Mouse (Mus musculus) liver, embryonic 13.5 days (tissue): ENCODE results near the gene Olfr701. TPM values are rescaled to one million over a fixed set of nuclear protein-coding genes. Genes with fewer than 3 reads are reported as not detected.

Source experiments
- ATAC-seq: fragments of 200-750 bp; cut with Nextera tagmentation; 2 replicates; pipeline ENCODE4 v1.8.0; 2017; ENCODE audit warnings: low read depth, mild to moderate bottlenecking, moderate number of reproducible peaks, moderate library complexity
- DNase-seq: peaks from one replicate; pipeline ENCODE4 v3.0.0; 2022
- H3K27ac ChIP-seq: fragments of 300-500 bp; sonication (generic); 2 replicates; pipeline ENCODE4 v1.5.1; 2015; ENCODE audit warnings: moderate library complexity, mild to moderate bottlenecking, inconsistent platforms
- H3K27me3 ChIP-seq: fragments of 300-500 bp; sonication (generic); 2 replicates; pipeline ENCODE4 v1.6.1; 2015; ENCODE audit warnings: mild to moderate bottlenecking, inconsistent platforms
- H3K36me3 ChIP-seq: fragments of 300-500 bp; sonication (generic); 2 replicates; pipeline ENCODE4 v1.6.1; 2015; ENCODE audit warnings: mild to moderate bottlenecking, inconsistent platforms
- H3K4me1 ChIP-seq: fragments of 300-500 bp; sonication (generic); replicated peaks from 2 replicates; pipeline ENCODE4 v1.6.1; 2015; ENCODE audit warnings: inconsistent platforms
- H3K4me2 ChIP-seq: fragments of 300-500 bp; sonication (generic); 2 replicates; pipeline ENCODE4 v1.6.1; 2015; ENCODE audit warnings: inconsistent platforms, mild to moderate bottlenecking, moderate library complexity
- H3K4me3 ChIP-seq: fragments of 300-500 bp; sonication (generic); replicated peaks from 2 replicates; pipeline ENCODE4 v1.5.1; 2015; ENCODE audit warnings: mild to moderate bottlenecking, inconsistent platforms
- H3K9ac ChIP-seq: fragments of 300-500 bp; sonication (generic); 2 replicates; pipeline ENCODE4 v1.6.1; 2015; ENCODE audit warnings: mild to moderate bottlenecking, inconsistent platforms
- H3K9me3 ChIP-seq: fragments of 300-500 bp; sonication (generic); replicated peaks from 2 replicates; pipeline ENCODE4 v1.6.1; 2016; ENCODE audit warnings: inconsistent platforms
- WGBS: fragments of 180-500 bp; shearing (Covaris S2); methylation state at CpG from one replicate; pipeline ENCODE4 v1.1.7; 2015; ENCODE audit not compliant: insufficient replicate concordance; 5-methylcytosine and 5-hydroxymethylcytosine counted together
- polyA plus RNA-seq: library from polyadenylated mRNA; unstranded; fragments of >200 nt; fragmentation: Nextera tagmentation; extraction: Ambion mirVana; gene quantifications from 2 replicates; pipeline ENCODE4 v1.2.1, GENCODE M21; 2015

The Olfr701 gene
- polyA plus RNA-seq = not detected in 2 replicates

GRCm38 (mm10) chr7:106813829-106814228 lies at the start of gene Olfr701:
Olfr701 (plus strand) TSS chr7:106814129.
- no peaks in the 10 kb centered on the region for H3K9me3 ChIP-seq
- H3K27me3 ChIP-seq = no peaks in the 10 kb centered on the region
- H3K36me3 ChIP-seq = no peaks in the 10 kb centered on the region
- no peak for DNase-seq
- H3K9ac ChIP-seq = no peak within 1 kb of the TSS
- 46% methylated on average over 2 of the region's 2 CpGs for WGBS
- no peak within 1 kb of the TSS for H3K4me3 ChIP-seq
- H3K4me1 ChIP-seq = no peaks in the 10 kb centered on the region
- no peak within 1 kb of the TSS for H3K27ac ChIP-seq
- no peak for ATAC-seq
- H3K4me2 ChIP-seq = no peak within 1 kb of the TSS

- Histone ChIP-seq H3K4me3 (no peak overlapping the region), H3K9me3 (no peaks in the 10 kb centered on the region), H3K9ac (no peak overlapping the region), H3K27me3 (no peaks in the 10 kb centered on the region), H3K4me1 (no peaks in the 10 kb centered on the region), H3K4me2 (no peak overlapping the region), H3K27ac (no peak overlapping the region), H3K36me3 (no peaks in the 10 kb centered on the region)
- DNase-seq (no peak), ATAC-seq (no peak)
These were observed 25.6 kb upstream of the Olfr701 start for GRCm38 (mm10) chr7:106788330-106788729.

GRCm38 (mm10) chr7:106793098-106793497 lies 20.8 kb upstream of the Olfr701 start, which contains the start of gene Olfr699:
Olfr699 (minus strand) TSS chr7:106793198.
- H3K27ac ChIP-seq = no peak within 1 kb of the TSS
- H3K9me3 ChIP-seq = no peaks in the 10 kb centered on the region
- H3K4me1 ChIP-seq = no peaks in the 10 kb centered on the region
- WGBS = 61% methylated on average over 1 of the region's 1 CpGs
- no peaks in the 10 kb centered on the region for H3K27me3 ChIP-seq
- H3K36me3 ChIP-seq = no peaks in the 10 kb centered on the region
- no peak within 1 kb of the TSS for H3K4me2 ChIP-seq
- no peak within 1 kb of the TSS for H3K9ac ChIP-seq
- no peak for ATAC-seq
- H3K4me3 ChIP-seq = no peak within 1 kb of the TSS
- DNase-seq = no peak

GRCm38 (mm10) chr7:106808734-106809133 lies 5.2 kb upstream of the Olfr701 start, which contains the start of gene Olfr700:
Olfr700 (minus strand) TSS chr7:106808834.
- no peaks in the 10 kb centered on the region for H3K9me3 ChIP-seq
- 52% methylated on average over 1 of the region's 1 CpGs for WGBS

GRCm38 (mm10) chr7:106815775-106816174 lies 1.8 kb downstream of the Olfr701 start:
- H3K4me1 ChIP-seq = no peaks in the 10 kb centered on the region
- DNase-seq = no peak
- H3K27me3 ChIP-seq = no peaks in the 10 kb centered on the region
- H3K4me2 ChIP-seq = no peak overlapping the region
- no peak overlapping the region for H3K9ac ChIP-seq
- no peak for ATAC-seq
- H3K9me3 ChIP-seq = no peaks in the 10 kb centered on the region
- WGBS = 17% methylated on average over 2 of the region's 2 CpGs
- H3K27ac ChIP-seq = no peak overlapping the region
- no peak overlapping the region for H3K4me3 ChIP-seq
- H3K36me3 ChIP-seq = no peaks in the 10 kb centered on the region

More at GRCm38 (mm10) chr7:106808734-106809133, 5.2 kb upstream of the Olfr701 start, which contains the start of gene Olfr700:
- no peaks in the 10 kb centered on the region for H3K4me1 ChIP-seq
- H3K9ac ChIP-seq = no peak within 1 kb of the TSS
- H3K27ac ChIP-seq = no peak within 1 kb of the TSS
- ATAC-seq (no peak), DNase-seq (no peak)
- H3K36me3 ChIP-seq = no peaks in the 10 kb centered on the region
- no peaks in the 10 kb centered on the region for H3K27me3 ChIP-seq
- H3K4me3 ChIP-seq = no peak within 1 kb of the TSS
- no peak within 1 kb of the TSS for H3K4me2 ChIP-seq

GRCm38 (mm10) chr7:106818414-106818813 lies 4.5 kb downstream of the Olfr701 start:
- no peak overlapping the region for H3K4me2 ChIP-seq
- no peak overlapping the region for H3K4me3 ChIP-seq
- no peaks in the 10 kb centered on the region for H3K4me1 ChIP-seq
- no peak overlapping the region for H3K27ac ChIP-seq
- no peaks in the 10 kb centered on the region for H3K36me3 ChIP-seq
- H3K9me3 ChIP-seq = no peaks in the 10 kb centered on the region
- H3K27me3 ChIP-seq = no peaks in the 10 kb centered on the region
- ATAC-seq = no peak
- no peak for DNase-seq
- H3K9ac ChIP-seq = no peak overlapping the region

- Histone ChIP-seq H3K36me3 (no peaks in the 10 kb centered on the region), H3K27me3 (no peaks in the 10 kb centered on the region), H3K27ac (no peak within 1 kb of the TSS), H3K4me3 (no peak within 1 kb of the TSS), H3K9ac (no peak within 1 kb of the TSS), H3K9me3 (no peaks in the 10 kb centered on the region), H3K4me1 (no peaks in the 10 kb centered on the region), H3K4me2 (no peak within 1 kb of the TSS)
- DNase-seq (no peak), ATAC-seq (no peak)
These were observed 19.9 kb downstream of the Olfr701 start, which contains the start of gene Olfr702 for GRCm38 (mm10) chr7:106833793-106834192. Olfr702 (minus strand) TSS chr7:106833893.

GRCm38 (mm10) chr7:106843060-106843459 lies 29.1 kb downstream of the Olfr701 start, which contains the start of gene Olfr703:
Olfr703 (plus strand) TSS chr7:106843360.
- Histone ChIP-seq H3K27me3 (no peaks in the 10 kb centered on the region), H3K4me1 (no peaks in the 10 kb centered on the region), H3K27ac (no peak within 1 kb of the TSS), H3K36me3 (no peaks in the 10 kb centered on the region), H3K4me2 (no peak within 1 kb of the TSS), H3K9me3 (no peaks in the 10 kb centered on the region), H3K9ac (no peak within 1 kb of the TSS), H3K4me3 (no peak within 1 kb of the TSS)
- no peak for ATAC-seq
- 41% methylated on average over 2 of the region's 2 CpGs for WGBS
- DNase-seq = no peak

- Histone ChIP-seq H3K27me3 (no peaks in the 10 kb centered on the region), H3K4me3 (no peak within 1 kb of the TSS), H3K36me3 (no peaks in the 10 kb centered on the region), H3K27ac (no peak within 1 kb of the TSS), H3K4me2 (no peak within 1 kb of the TSS), H3K4me1 (no peaks in the 10 kb centered on the region), H3K9me3 (no peaks in the 10 kb centered on the region), H3K9ac (no peak within 1 kb of the TSS)
- DNase-seq = no peak
- no peak for ATAC-seq
These were observed 49.0 kb downstream of the Olfr701 start, which contains the start of gene Olfr704 for GRCm38 (mm10) chr7:106862885-106863284. Olfr704 (plus strand) TSS chr7:106863185.

Other genes with a start within 250 kb of the Olfr701 start
- not detected in 2 replicates for gene Olfr693, start 133.5 kb upstream of the Olfr701 start, polyA plus RNA-seq
- gene Olfr694, start 122.3 kb upstream of the Olfr701 start, polyA plus RNA-seq = not detected in 2 replicates
- not detected in 2 replicates for gene Olfr695, start 97.7 kb upstream of the Olfr701 start, polyA plus RNA-seq
- not detected in 2 replicates for gene Olfr697, start 71.7 kb upstream of the Olfr701 start, polyA plus RNA-seq
- gene Olfr698, start 58.7 kb upstream of the Olfr701 start, polyA plus RNA-seq = not detected in 2 replicates
- not detected in 2 replicates for gene Olfr699, start 20.9 kb upstream of the Olfr701 start, polyA plus RNA-seq
- gene Olfr700, start 5.3 kb upstream of the Olfr701 start, polyA plus RNA-seq = not detected in 2 replicates
- not detected in 2 replicates for gene Olfr702, start 19.8 kb downstream of the Olfr701 start, polyA plus RNA-seq
- not detected in 2 replicates for gene Olfr703, start 29.2 kb downstream of the Olfr701 start, polyA plus RNA-seq
- gene Olfr704, start 49.1 kb downstream of the Olfr701 start, polyA plus RNA-seq = not detected in 2 replicates
- gene Olfr705, start 62.8 kb downstream of the Olfr701 start, polyA plus RNA-seq = not detected in 2 replicates
- not detected in 2 replicates for gene Olfr706, start 74.0 kb downstream of the Olfr701 start, polyA plus RNA-seq
- not detected in 2 replicates for gene Olfr707, start 87.1 kb downstream of the Olfr701 start, polyA plus RNA-seq
- gene Olfr1532-ps1, start 93.9 kb downstream of the Olfr701 start, polyA plus RNA-seq = not detected in 2 replicates
- not detected in 2 replicates for gene Olfr709-ps1, start 118.1 kb downstream of the Olfr701 start, polyA plus RNA-seq
- gene Olfr710, start 134.2 kb downstream of the Olfr701 start, polyA plus RNA-seq = not detected in 2 replicates
- not detected in 2 replicates for gene Olfr6, start 149.8 kb downstream of the Olfr701 start, polyA plus RNA-seq
- gene Olfr711, start 161.3 kb downstream of the Olfr701 start, polyA plus RNA-seq = not detected in 2 replicates
- gene Olfr2, start 191.9 kb downstream of the Olfr701 start, polyA plus RNA-seq = not detected in 2 replicates
- not detected in 2 replicates for gene Olfr713, start 217.0 kb downstream of the Olfr701 start, polyA plus RNA-seq